Mouse (Mus musculus): ENCODE data around the gene Nfe2l2.
"Not testable (repeated sequence)": the region's sequence is repeated elsewhere in the genome, so short reads cannot be mapped to it uniquely, and the experiment has no call there.

Gene Nfe2l2

GRCm38 (mm10) chr2:75642312-75642711 is 62.1 kb downstream of the Nfe2l2 start:
- DNase-seq: not testable (repeated sequence)

DNA sequence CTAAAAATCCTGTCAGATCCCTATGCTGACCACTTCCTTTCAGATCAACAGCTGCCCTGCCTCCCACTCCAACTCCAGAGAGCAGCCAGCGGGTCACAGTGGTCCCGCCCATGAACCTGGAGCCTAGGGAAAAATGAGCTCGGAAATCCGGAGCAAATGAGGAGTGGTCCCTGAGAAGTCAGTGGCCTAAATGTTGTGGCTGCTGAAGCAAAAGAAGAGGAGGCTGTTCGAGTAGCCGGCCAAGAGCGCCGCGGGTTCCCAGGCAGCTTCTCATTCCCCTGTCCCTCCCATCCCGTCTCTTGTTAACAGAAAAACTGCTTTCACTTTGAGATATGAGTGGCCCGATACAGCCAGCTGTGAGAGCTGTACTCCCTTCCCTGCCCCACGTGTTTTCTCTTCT is 64.9 kb downstream of the Nfe2l2 start:
- DNase-seq: not testable (repeated sequence)

- not testable (repeated sequence) for DNase-seq
Observed at GRCm38 (mm10) chr2:75637822-75638221, 66.6 kb downstream of the Nfe2l2 start.

DNA sequence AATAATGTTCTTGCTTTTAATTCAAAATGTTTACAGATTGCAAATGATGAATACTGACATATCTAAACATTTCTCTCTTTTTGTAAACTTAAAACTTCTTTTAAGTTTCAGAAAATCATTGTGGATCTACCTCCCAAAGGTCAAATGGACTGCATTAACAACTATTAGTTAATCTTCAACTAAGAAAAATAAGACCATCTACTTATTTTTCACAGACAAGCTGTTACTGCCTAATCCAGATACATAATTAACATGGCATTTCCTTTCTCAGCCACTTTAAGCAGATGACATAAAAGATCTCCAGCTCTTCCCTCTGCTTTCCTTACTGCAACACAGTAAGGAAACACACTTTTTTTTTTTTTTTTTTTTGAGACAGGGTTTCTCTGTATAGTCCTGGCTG is 67.1 kb downstream of the Nfe2l2 start:
- DNase-seq: no peak

GRCm38 (mm10) chr2:75637055-75637304 is 67.5 kb downstream of the Nfe2l2 start:
- DNase-seq: not testable (repeated sequence)

- no peak for DNase-seq
Observed at GRCm38 (mm10) chr2:75636261-75637054, 68.0 kb downstream of the Nfe2l2 start.

- not testable (repeated sequence) for DNase-seq
Observed at GRCm38 (mm10) chr2:75634431-75634830, 70.0 kb downstream of the Nfe2l2 start.

GRCm38 (mm10) chr2:75633784-75634183 is 70.7 kb downstream of the Nfe2l2 start:
- no peak for DNase-seq

DNA sequence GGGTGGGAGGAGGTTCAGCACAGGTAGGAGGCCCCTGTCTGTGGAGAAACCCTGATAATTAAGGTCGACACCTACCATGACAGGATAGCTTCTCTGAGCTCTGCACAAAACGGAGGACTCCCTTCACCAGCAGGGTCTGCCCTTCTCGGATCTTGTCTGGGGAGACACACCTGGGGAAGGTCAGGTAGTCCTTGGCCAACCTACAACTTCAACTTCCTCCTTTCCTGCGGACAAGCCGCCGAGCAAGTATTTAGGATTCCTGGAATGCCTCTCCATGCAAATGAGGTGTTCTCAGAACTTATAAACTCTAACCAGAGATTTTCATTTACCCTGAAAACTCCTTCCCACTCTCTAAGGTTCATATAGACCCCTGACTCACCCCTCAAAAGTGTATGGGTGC is 71.1 kb downstream of the Nfe2l2 start:
- no peak for DNase-seq

GRCm38 (mm10) chr2:75632721-75633181 is 71.7 kb downstream of the Nfe2l2 start:
- DNase-seq: no peak

DNA sequence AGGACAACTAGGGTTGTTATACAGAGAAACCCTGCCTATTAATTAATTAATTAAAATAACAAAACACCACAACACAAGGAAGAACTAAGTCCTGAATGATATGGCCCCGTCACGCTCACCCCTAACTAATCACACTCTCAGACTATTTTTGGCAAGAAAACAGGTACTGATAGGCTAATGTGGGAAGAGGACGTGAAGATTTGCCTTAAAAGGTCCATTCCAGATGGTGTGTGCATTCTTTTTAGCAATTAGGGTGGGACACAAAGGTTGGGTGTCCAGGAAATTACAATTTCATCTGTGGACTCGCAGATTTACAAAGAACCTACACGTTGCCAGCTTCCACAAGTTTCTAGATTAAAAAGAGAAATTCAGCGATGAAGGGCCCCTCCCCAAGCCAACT is 72.4 kb downstream of the Nfe2l2 start:
- no peak for DNase-seq

DNA sequence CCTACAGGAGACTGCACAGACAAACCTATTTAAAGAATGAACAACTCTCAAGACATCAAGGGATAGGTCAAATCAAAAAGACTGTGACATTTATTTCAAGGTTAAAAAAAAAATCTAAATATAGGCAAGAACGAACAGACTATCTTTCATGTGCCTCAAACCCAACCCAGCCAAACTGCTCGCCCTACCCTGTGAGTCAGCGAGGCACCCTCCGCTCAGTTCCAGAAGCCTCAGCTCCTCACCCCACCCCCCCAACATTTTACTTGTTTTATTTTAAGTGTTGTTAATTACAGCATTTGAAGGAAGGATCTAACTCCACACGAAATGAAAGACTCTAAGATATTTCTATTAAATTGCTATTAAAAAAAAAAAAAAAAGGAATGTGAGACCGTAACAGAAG is 73.0 kb downstream of the Nfe2l2 start:
- DNase-seq: no peak

DNA sequence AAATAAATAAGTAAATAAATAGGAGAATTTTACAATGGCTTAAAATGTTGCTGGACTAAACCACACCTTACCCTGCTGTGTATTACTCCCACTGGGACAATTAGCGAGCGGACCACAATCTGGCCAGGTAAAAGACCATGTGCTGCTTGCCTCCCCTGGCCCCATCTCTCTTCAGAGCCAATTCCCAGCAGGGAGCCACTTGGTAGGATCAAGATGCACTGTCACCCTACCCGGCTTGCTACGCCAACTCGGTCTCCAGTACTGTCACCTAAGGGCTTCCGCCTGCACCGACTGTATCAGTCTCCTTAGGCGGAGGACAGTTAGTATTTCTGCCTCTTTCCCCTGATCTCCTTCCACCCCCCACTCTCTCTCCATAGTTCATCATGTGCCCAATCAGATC is 76.0 kb downstream of the Nfe2l2 start:
- DNase-seq: no peak

GRCm38 (mm10) chr2:75626597-75627440 is 77.6 kb downstream of the Nfe2l2 start:
- no peak for DNase-seq
